Mouse (Mus musculus) intestine, postnatal 0 days (tissue): ENCODE measurements around the gene Prkar1a. TPM values are rescaled to one million over a fixed set of nuclear protein-coding genes. Genes with fewer than 3 reads are reported as not detected.

ENCODE experiments used
- ATAC-seq: fragments of 200-750 bp; cut with Nextera tagmentation; 2 replicates; pipeline ENCODE4 v1.8.0; 2017; ENCODE audit warnings: mild to moderate bottlenecking, moderate TSS enrichment, moderate library complexity
- H3K27ac ChIP-seq: fragments of 300-500 bp; sonication (generic); 2 replicates; pipeline ENCODE4 v1.5.1; 2014; ENCODE audit warnings: mild to moderate bottlenecking, low read depth, low read length, moderate library complexity
- H3K27me3 ChIP-seq: fragments of 300-500 bp; sonication (generic); replicated peaks from 2 replicates; pipeline ENCODE4 v1.6.1; 2014; ENCODE audit warnings: low read length, mixed read lengths; ENCODE audit not compliant: control insufficient read depth, insufficient read depth
- H3K36me3 ChIP-seq: fragments of 300-500 bp; sonication (generic); 2 replicates; pipeline ENCODE4 v1.6.1; 2014; ENCODE audit warnings: mild to moderate bottlenecking, moderate library complexity; ENCODE audit not compliant: control insufficient read depth, insufficient read depth
- H3K4me1 ChIP-seq: fragments of 300-500 bp; sonication (generic); replicated peaks from 2 replicates; pipeline ENCODE4 v1.6.1; 2014; ENCODE audit warnings: antibody characterized with exemption, low read length, mixed read lengths; ENCODE audit not compliant: control insufficient read depth, insufficient read depth
- H3K4me2 ChIP-seq: fragments of 300-500 bp; sonication (generic); replicated peaks from 2 replicates; pipeline ENCODE4 v1.6.1; 2014; ENCODE audit warnings: low read depth, mild to moderate bottlenecking, moderate library complexity
- H3K4me3 ChIP-seq: fragments of 300-500 bp; sonication (generic); 2 replicates; pipeline ENCODE4 v1.5.1; 2014; ENCODE audit warnings: low read depth, low read length
- H3K9ac ChIP-seq: fragments of 300-500 bp; sonication (generic); 2 replicates; pipeline ENCODE4 v1.6.1; 2014; ENCODE audit warnings: mild to moderate bottlenecking, low read depth, low read length
- H3K9me3 ChIP-seq: fragments of 300-500 bp; sonication (generic); 2 replicates; pipeline ENCODE4 v1.6.1; 2016; ENCODE audit warnings: mixed run types; ENCODE audit not compliant: control insufficient read depth
- CTCF ChIP-seq: sonication (generic); IDR thresholded peaks from 2 replicates; pipeline ENCODE4 v1.5.1; 2016; ENCODE audit warnings: low read depth, mild to moderate bottlenecking, control low read depth, antibody characterized with exemption, moderate library complexity
- WGBS: fragments of 180-500 bp; shearing (Covaris S2); extraction: QIAGEN DNeasy Blood & Tissue Kit; methylation state at CpG from one replicate; pipeline ENCODE4 v1.1.7; 2014; 5-methylcytosine and 5-hydroxymethylcytosine counted together
- polyA plus RNA-seq: library from polyadenylated mRNA; unstranded; fragments of >200 nt; fragmentation: Nextera tagmentation; extraction: Ambion mirVana; gene quantifications from 2 replicates; pipeline ENCODE4 v1.2.1, GENCODE M21; 2015

Prkar1a gene
- polyA plus RNA-seq, 1 experiment from 2014 or later: 180 TPM

GRCm38 (mm10) chr11:109705336-109706054, 56.3 kb downstream of the Prkar1a start:
- no peak overlapping the region for H3K9ac ChIP-seq
- WGBS: 43% methylated on average over 9 of the region's 9 CpGs
- no peaks in the 10 kb centered on the region for H3K9me3 ChIP-seq
- no peak for TF ChIP-seq CTCF
- H3K27me3 ChIP-seq: no peaks in the 10 kb centered on the region
- peak overlapping the region; percentile 54 for H3K4me2 ChIP-seq
- peak; percentile 83 for ATAC-seq
- no peaks in the 10 kb centered on the region for H3K36me3 ChIP-seq
- peak overlapping the region; percentile 66; the same call in 1 of the 2 replicates for H3K27ac ChIP-seq
- peak overlapping the region; percentile 29 for H3K4me3 ChIP-seq
- H3K4me1 ChIP-seq: peaks cover 19% of the 10 kb centered on the region

- H3K9me3 ChIP-seq: no peaks in the 10 kb centered on the region
- H3K27me3 ChIP-seq: no peaks in the 10 kb centered on the region
- 13% methylated on average over 9 of the region's 9 CpGs for WGBS
- no peak overlapping the region for H3K9ac ChIP-seq
- no peak for TF ChIP-seq CTCF
- peak; percentile 97 for ATAC-seq
- peak overlapping the region; percentile 29 for H3K4me3 ChIP-seq
- H3K4me2 ChIP-seq: peak overlapping the region; percentile 54
- no peaks in the 10 kb centered on the region for H3K36me3 ChIP-seq
- H3K4me1 ChIP-seq: peaks cover 19% of the 10 kb centered on the region
- H3K27ac ChIP-seq: peak overlapping the region; percentile 66; the same call in 1 of the 2 replicates
Observed at GRCm38 (mm10) chr11:109706055-109706412, 56.8 kb downstream of the Prkar1a start.

GRCm38 (mm10) chr11:109706586-109706985, 57.4 kb downstream of the Prkar1a start:
- Histone ChIP-seq H3K9ac (no peak overlapping the region), H3K4me2 (0 out of 2 replicates have a peak overlapping the region, but pooled peaks have one; percentile 54), H3K4me1 (peaks cover 19% of the 10 kb centered on the region), H3K4me3 (no peak overlapping the region), H3K9me3 (no peaks in the 10 kb centered on the region), H3K27me3 (no peaks in the 10 kb centered on the region), H3K36me3 (no peaks in the 10 kb centered on the region), H3K27ac (no peak overlapping the region)
- ATAC-seq: no peak
- no peak for TF ChIP-seq CTCF
- WGBS: 51% methylated on average over 4 of the region's 4 CpGs

- WGBS: 71% methylated on average over 3 of the region's 3 CpGs
- peaks cover 10% of the 10 kb centered on the region for H3K4me1 ChIP-seq
- H3K9me3 ChIP-seq: no peaks in the 10 kb centered on the region
Observed at GRCm38 (mm10) chr11:109707442-109707841, 58.2 kb downstream of the Prkar1a start.

GRCm38 (mm10) chr11:109708786-109709185, 59.6 kb downstream of the Prkar1a start:
- Histone ChIP-seq H3K36me3 (no peaks in the 10 kb centered on the region), H3K4me2 (no peak overlapping the region), H3K27me3 (no peaks in the 10 kb centered on the region), H3K4me3 (no peak overlapping the region), H3K27ac (no peak overlapping the region), H3K9me3 (no peaks in the 10 kb centered on the region), H3K9ac (no peak overlapping the region), H3K4me1 (peaks cover 10% of the 10 kb centered on the region)
- WGBS: 92% methylated on average over 4 of the region's 4 CpGs
- no peak for TF ChIP-seq CTCF
- ATAC-seq: no peak

More at GRCm38 (mm10) chr11:109707442-109707841, 58.2 kb downstream of the Prkar1a start:
- Histone ChIP-seq H3K27ac (no peak overlapping the region), H3K27me3 (no peaks in the 10 kb centered on the region), H3K4me3 (no peak overlapping the region), H3K36me3 (no peaks in the 10 kb centered on the region), H3K4me2 (no peak overlapping the region), H3K9ac (no peak overlapping the region)
- TF ChIP-seq CTCF: no peak
- no peak for ATAC-seq

- H3K4me2 ChIP-seq: no peak overlapping the region
- H3K9ac ChIP-seq: no peak overlapping the region
- no peak overlapping the region for H3K27ac ChIP-seq
- 86% methylated on average over 5 of the region's 5 CpGs for WGBS
- H3K27me3 ChIP-seq: no peaks in the 10 kb centered on the region
- no peak for TF ChIP-seq CTCF
- no peaks in the 10 kb centered on the region for H3K9me3 ChIP-seq
- no peaks in the 10 kb centered on the region for H3K36me3 ChIP-seq
- peaks cover 6% of the 10 kb centered on the region for H3K4me1 ChIP-seq
- no peak for ATAC-seq
- no peak overlapping the region for H3K4me3 ChIP-seq
Observed at GRCm38 (mm10) chr11:109709501-109709900, 60.3 kb downstream of the Prkar1a start.
